Mouse (Mus musculus) kidney, adult 8-10 months (tissue): Measurements from ENCODE around the gene Krtap9-3.

ENCODE experiments used
- DNase-seq, 2 experiments: peaks; one replicate each; pipeline ENCODE4 v3.0.0; 2022

Krtap9-3 gene

GRCm38 (mm10) chr11:99562580-99562979 is 35.3 kb downstream of the Krtap9-3 start:
- DNase-seq: no peak

DNA sequence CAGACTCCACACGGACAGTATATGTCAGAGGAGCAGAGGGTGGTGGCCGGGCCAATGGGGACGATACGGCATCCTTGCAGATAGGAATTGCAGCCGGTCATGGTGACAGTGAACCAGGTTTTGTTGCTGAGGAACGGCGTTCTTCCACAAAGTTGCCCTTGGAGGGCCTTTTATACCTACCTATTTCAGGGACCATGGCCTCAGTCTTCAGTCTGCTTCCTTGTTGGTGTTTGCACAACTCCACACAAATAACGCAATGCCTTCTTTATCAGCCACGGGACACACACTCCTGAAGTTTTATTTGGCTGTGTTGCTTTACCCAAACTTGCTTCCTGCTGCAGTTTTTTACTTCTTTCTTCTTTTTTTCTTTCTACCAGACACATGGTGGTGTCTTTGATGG is 38.5 kb downstream of the Krtap9-3 start, which contains the start of gene Gm11939:
TSS of gene Gm11939 (minus strand) at position 101 of the 400 bp plus-strand sequence.
- DNase-seq: no peak

DNA sequence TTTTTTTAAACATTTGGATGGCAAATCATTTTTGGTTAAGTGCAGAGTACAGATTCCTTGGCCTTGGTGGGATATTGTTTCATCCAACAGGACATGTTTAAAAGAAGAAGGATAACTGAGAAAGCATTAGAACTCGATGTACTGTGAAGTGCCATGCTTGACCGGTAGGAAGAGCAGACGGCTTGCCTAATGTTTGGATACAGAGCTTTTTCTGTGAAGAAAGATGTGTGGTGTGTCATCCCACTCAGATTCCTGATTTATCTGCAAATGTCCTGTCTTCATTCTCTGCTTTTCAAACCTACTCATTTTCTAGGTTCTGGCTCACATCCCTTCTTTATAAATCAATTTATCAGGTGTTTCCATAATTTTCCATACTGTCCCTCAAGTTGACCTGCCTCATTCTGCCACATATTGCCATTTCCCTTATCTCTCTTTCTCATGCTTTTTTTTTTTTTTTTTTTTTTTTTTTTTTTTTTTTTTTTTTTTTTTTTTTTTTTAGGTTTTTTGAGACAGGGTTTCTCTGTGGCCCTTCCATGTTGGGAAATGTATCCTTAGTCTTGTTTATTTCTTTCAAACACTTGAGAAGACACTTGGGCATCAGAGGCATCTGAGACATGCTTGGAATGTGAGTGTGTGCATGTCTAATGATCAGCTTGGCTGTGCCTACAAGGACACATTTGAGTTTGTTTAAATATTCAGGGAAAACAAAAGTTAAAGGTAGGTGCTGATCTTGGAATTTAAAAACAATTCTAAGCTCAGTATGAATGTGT is 39.7 kb downstream of the Krtap9-3 start:
- DNase-seq: peak in 1 of 2 experiments; percentile 9

- DNase-seq: no peak
Measured at GRCm38 (mm10) chr11:99556753-99557152, 41.2 kb downstream of the Krtap9-3 start, which contains the start of gene Krtap3-2. TSS of gene Krtap3-2 (minus strand) at chr11:99556853.

GRCm38 (mm10) chr11:99556195-99556594 is 41.7 kb downstream of the Krtap9-3 start:
- DNase-seq: no peak

GRCm38 (mm10) chr11:99550765-99551164 is 47.1 kb downstream of the Krtap9-3 start, which contains the start of gene Krtap3-3:
TSS of gene Krtap3-3 (minus strand) at chr11:99550865.
- no peak for DNase-seq

GRCm38 (mm10) chr11:99547892-99548291 is 50.0 kb downstream of the Krtap9-3 start:
- no peak for DNase-seq
